Mouse (Mus musculus): ENCODE data around the gene 1810065E05Rik. TPM values are rescaled to one million over a fixed set of nuclear protein-coding genes. Genes with fewer than 3 reads are reported as not detected.

1810065E05Rik gene
- not detected in 2 replicates for polyA plus RNA-seq (2016; fragmentation: Nextera tagmentation; extraction: Ambion mirVana)

DNA sequence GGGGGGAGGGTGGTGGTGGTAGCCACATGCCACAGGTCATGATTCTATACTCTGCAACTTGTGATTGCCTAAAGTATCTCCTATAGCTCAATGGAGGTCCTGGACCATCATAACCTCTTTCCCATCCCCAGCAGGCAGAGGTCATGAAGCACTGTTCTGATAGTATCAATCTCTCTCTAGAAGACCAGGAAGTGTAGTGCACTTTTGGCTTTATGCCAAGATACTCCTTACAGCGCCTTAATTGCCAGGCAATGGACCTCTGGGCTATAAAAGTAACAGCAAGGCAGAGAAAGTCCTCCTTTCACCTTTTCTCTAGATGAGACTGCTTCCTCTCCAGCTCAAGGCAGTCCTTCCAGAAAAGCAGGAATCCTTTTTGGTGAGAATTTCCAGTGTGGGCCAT, at the start of gene 1810065E05Rik:
Gene 1810065E05Rik, plus strand, starts transcription at position 297 of the 400 bp plus-strand sequence.
- no peaks in the 10 kb centered on the region; the same call in 1 of the 2 replicates for H3K27me3 ChIP-seq (replicated peaks)
- no peaks in the 10 kb centered on the region for H3K36me3 ChIP-seq
- H3K9ac ChIP-seq = no peak within 1 kb of the TSS
- peaks cover 3% of the 10 kb centered on the region; the same call in 1 of the 2 replicates for H3K9me3 ChIP-seq (replicated peaks)
- H3K4me3 ChIP-seq = no peak within 1 kb of the TSS
- WGBS = 52% methylated on average over 1 of the region's 1 CpGs
- no peak within 1 kb of the TSS for H3K4me2 ChIP-seq
- no peak for ATAC-seq (ENCODE audit: insufficient number of reproducible peaks, low FRiP score)
- peaks cover 16% of the 10 kb centered on the region for H3K4me1 ChIP-seq (replicated peaks)
- H3K27ac ChIP-seq (ENCODE audit: poor library complexity, severe bottlenecking) = no peak within 1 kb of the TSS

DNA sequence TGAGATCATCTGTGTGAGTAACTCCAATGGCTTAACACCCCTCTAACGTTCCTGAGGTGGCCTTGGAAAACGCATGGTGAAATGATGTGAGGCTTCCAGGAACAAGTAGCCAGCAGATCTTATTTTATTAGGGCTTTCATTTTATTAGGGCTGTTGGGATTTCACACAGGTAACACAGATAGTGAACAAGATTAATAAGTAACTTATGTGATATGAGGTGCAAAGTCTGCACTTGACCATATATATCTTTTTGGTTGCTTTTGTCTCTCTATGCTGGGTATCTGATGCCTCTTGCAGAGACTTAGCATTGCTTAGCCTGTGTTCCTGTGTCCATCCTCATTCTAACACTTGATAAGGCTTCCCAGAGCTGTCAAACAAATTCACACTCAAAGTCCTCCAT, 43.6 kb upstream of the 1810065E05Rik start:
- Histone ChIP-seq H3K4me1 (replicated peaks) (no peaks in the 10 kb centered on the region), H3K27ac (ENCODE audit: poor library complexity, severe bottlenecking) (no peak overlapping the region), H3K9me3 (replicated peaks) (no peaks in the 10 kb centered on the region), H3K36me3 (no peaks in the 10 kb centered on the region), H3K4me3 (no peak overlapping the region), H3K27me3 (replicated peaks) (peaks cover 7% of the 10 kb centered on the region), H3K9ac (no peak overlapping the region), H3K4me2 (no peak overlapping the region)
- 77% methylated on average over 2 of the region's 2 CpGs for WGBS
- no peak for ATAC-seq (ENCODE audit: insufficient number of reproducible peaks, low FRiP score)

DNA sequence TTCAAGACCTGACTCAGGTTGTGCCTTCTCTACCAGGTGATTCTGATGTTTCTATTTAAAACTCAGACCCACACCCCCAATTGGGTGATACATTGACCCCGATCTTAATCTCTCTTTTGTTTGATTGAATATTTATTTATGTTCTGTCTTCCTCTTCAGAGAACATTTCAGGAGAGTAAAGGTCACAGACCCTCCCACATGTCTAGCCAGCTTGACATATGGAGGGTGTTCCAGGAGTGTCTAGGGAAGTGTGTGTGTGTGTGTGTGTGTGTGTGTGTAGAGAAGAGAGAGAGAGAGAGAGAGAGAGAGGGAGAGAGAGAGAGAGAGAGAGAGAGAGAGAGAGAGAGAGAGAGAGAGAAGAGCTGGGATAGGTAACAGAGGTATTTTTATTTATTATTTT, 43.2 kb upstream of the 1810065E05Rik start:
- no peak overlapping the region for H3K27ac ChIP-seq (ENCODE audit: poor library complexity, severe bottlenecking)
- H3K36me3 ChIP-seq = no peaks in the 10 kb centered on the region
- no peaks in the 10 kb centered on the region for H3K9me3 ChIP-seq (replicated peaks)
- peaks cover 7% of the 10 kb centered on the region for H3K27me3 ChIP-seq (replicated peaks)
- no peak overlapping the region for H3K9ac ChIP-seq
- no peak for ATAC-seq (ENCODE audit: insufficient number of reproducible peaks, low FRiP score)
- no peak overlapping the region for H3K4me2 ChIP-seq
- no peak overlapping the region for H3K4me3 ChIP-seq
- H3K4me1 ChIP-seq (replicated peaks) = no peaks in the 10 kb centered on the region
- WGBS = 66% methylated on average over 1 of the region's 1 CpGs

DNA sequence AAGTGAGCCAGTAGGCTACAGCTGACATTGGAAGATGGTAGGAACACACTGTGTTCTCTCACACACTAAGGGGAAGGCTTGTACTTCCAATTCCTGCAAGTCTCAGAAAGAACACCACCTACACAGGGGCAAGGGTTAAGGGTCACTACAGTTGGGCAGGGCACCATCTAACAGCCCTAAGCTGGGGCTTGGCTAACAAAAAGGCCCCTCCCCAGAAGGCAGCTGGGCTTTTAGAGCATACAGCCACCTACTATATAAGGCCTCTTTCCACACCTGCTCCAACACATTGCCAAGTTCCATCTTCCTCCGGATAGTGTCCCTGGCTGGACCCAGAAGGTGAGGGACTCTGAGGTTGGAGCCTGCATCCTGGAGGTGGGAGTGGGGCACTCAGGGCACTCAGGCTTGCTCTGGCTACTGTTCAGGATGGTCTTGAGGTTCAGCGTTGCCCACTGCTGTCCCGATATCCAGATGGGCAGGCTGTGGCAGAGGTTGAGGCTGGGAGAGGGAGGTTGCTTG, 42.1 kb upstream of the 1810065E05Rik start, which contains the start of gene Lypd8:
Gene Lypd8, plus strand, starts transcription at position 281 of the 516 bp plus-strand sequence.
- Histone ChIP-seq H3K4me3 (no peak within 1 kb of the TSS), H3K9me3 (replicated peaks) (no peaks in the 10 kb centered on the region), H3K27me3 (replicated peaks) (peaks cover 7% of the 10 kb centered on the region), H3K4me1 (replicated peaks) (no peaks in the 10 kb centered on the region), H3K36me3 (no peaks in the 10 kb centered on the region), H3K4me2 (no peak within 1 kb of the TSS), H3K9ac (no peak within 1 kb of the TSS), H3K27ac (ENCODE audit: poor library complexity, severe bottlenecking) (no peak within 1 kb of the TSS)
- WGBS = 79% methylated on average over 3 of the region's 3 CpGs
- ATAC-seq (ENCODE audit: insufficient number of reproducible peaks, low FRiP score) = no peak

DNA sequence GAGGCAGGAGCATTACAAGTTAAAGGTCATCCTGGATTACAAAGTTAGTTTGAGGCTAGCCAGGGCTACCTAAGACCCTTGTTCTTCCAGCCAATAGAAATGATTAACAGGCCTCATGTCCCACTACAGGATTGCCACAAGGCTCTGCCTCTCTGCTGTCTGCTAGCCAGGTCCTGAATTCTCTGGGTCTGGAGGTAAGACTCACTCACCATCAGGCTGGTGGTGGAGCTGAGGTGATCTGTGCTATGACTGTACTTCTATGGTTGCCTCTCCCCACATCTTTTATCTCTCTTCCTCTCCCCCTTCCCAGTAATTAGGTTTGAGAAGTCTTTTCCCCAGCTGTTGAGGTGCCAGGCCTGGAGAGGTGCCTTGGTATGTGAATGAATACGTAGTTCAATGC, 41.4 kb upstream of the 1810065E05Rik start:
- Histone ChIP-seq H3K4me1 (replicated peaks) (no peaks in the 10 kb centered on the region), H3K9me3 (replicated peaks) (no peaks in the 10 kb centered on the region), H3K4me3 (no peak overlapping the region), H3K9ac (no peak overlapping the region), H3K4me2 (no peak overlapping the region), H3K27ac (ENCODE audit: poor library complexity, severe bottlenecking) (no peak overlapping the region), H3K27me3 (replicated peaks) (peaks cover 7% of the 10 kb centered on the region), H3K36me3 (no peaks in the 10 kb centered on the region)
- 74% methylated on average over 1 of the region's 1 CpGs for WGBS
- no peak for ATAC-seq (ENCODE audit: insufficient number of reproducible peaks, low FRiP score)

DNA sequence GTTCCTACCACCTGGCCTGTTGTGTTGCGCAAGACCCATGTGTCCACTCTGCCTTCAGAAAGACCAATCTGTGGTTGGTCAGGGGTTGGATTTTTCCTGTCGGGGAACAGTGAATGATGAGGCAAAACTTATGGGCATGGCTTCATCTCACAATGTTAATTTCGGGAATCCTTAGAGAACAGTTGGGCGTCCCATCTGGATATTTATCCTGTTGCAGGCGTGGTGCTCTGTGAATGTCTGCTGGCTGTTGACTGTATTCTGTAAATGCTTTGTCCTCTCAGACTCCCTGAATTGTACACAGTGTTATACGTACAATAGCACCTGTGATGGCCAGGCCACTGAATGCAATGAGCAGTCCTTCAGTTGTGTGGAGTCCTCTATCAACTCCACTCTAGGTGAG, 38.4 kb upstream of the 1810065E05Rik start:
- Histone ChIP-seq H3K9ac (no peak overlapping the region), H3K4me1 (replicated peaks) (no peaks in the 10 kb centered on the region), H3K27me3 (replicated peaks) (peaks cover 7% of the 10 kb centered on the region), H3K9me3 (replicated peaks) (no peaks in the 10 kb centered on the region), H3K36me3 (no peaks in the 10 kb centered on the region), H3K4me3 (no peak overlapping the region), H3K4me2 (no peak overlapping the region), H3K27ac (ENCODE audit: poor library complexity, severe bottlenecking) (no peak overlapping the region)
- 81% methylated on average over 6 of the region's 6 CpGs for WGBS
- no peak for ATAC-seq (ENCODE audit: insufficient number of reproducible peaks, low FRiP score)

DNA sequence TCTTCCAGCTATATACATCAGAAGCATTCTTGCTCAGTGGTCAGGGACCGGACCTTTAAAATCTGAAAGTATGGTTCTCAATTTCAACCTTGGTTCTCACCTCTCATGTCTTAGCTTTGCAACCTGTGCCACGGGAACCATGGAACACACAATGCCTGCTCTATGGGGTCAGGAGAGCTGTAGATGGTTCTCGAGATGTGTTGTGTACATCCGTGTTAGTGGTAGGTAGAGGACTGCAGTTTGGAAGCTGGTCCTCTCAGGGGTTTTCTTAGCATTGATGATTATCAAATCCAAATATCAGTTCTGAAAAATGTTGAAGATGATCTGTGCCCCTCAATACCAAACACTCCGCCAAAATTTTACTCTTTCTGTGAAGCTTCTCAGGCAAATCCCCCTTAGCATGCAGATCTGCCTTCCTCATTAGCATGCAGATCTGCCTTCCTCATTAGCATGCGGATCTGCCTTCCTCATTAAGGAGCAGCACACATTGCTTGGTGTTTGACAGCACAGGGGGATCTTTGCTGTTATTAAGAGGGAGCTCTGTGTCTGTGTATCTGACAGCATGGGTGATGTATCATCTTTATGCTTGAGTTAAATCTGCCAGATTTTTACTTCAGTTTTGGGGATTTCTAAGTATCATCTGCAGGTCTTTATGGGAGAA, 20.8 kb upstream of the 1810065E05Rik start:
- no peaks in the 10 kb centered on the region for H3K9me3 ChIP-seq (replicated peaks)
- H3K4me1 ChIP-seq (replicated peaks) = peaks cover 4% of the 10 kb centered on the region; the same call in 1 of the 2 replicates
- no peak overlapping the region for H3K4me3 ChIP-seq
- H3K36me3 ChIP-seq = no peaks in the 10 kb centered on the region
- no peaks in the 10 kb centered on the region for H3K27me3 ChIP-seq (replicated peaks)
- H3K9ac ChIP-seq = no peak overlapping the region
- no peak overlapping the region for H3K4me2 ChIP-seq
- 59% methylated on average over 6 of the region's 6 CpGs for WGBS
- H3K27ac ChIP-seq (ENCODE audit: poor library complexity, severe bottlenecking) = no peak overlapping the region
- ATAC-seq (ENCODE audit: insufficient number of reproducible peaks, low FRiP score) = no peak

DNA sequence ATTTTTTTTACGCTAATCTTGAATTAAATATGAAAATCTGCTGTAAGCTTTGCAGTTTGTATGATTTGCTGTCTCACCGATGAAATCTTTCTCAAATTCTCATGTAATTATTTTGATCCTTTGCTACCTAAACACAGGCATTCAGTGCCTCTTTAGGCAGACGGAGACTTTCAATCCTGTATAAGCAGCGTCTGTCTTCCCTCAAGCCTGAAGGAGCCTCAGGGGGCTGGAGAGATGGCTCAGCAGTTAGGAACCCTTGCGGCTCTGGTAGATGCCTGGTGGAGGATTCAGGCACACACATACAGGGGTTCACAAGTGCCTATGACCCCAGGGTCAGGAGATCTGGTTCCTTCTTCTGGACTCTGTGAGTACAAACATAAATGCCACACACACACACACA, 20.3 kb upstream of the 1810065E05Rik start:
- ATAC-seq (ENCODE audit: insufficient number of reproducible peaks, low FRiP score) = no peak
- Histone ChIP-seq H3K27ac (ENCODE audit: poor library complexity, severe bottlenecking) (no peak overlapping the region), H3K4me2 (no peak overlapping the region), H3K4me1 (replicated peaks) (peaks cover 4% of the 10 kb centered on the region; the same call in 1 of the 2 replicates), H3K27me3 (replicated peaks) (no peaks in the 10 kb centered on the region), H3K9ac (no peak overlapping the region), H3K36me3 (no peaks in the 10 kb centered on the region), H3K9me3 (replicated peaks) (no peaks in the 10 kb centered on the region), H3K4me3 (no peak overlapping the region)
- WGBS = 49% methylated on average over 5 of the region's 5 CpGs

DNA sequence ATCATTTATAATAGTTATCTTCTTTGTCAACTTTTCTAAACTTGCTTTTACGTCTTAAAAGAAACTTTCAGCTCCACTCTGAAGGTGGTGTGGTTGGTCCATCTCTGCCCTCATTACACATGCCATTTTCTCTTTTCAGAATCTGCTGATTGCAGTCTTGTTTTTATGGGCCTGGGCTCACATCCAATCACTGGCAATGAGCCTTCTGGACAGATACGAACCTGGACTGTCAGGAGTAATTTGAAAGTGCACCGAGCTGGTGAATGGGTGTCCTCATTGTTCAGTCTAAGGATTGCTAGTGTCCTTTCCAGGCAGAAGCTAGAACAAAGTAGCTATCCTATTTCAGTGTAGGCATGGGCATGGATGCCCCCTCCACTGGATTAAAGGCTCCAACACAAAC, 12.8 kb upstream of the 1810065E05Rik start:
- Histone ChIP-seq H3K36me3 (no peaks in the 10 kb centered on the region), H3K27me3 (replicated peaks) (no peaks in the 10 kb centered on the region), H3K4me3 (no peak overlapping the region), H3K4me2 (no peak overlapping the region), H3K4me1 (replicated peaks) (no peaks in the 10 kb centered on the region), H3K9ac (no peak overlapping the region), H3K27ac (ENCODE audit: poor library complexity, severe bottlenecking) (no peak overlapping the region), H3K9me3 (replicated peaks) (no peaks in the 10 kb centered on the region)
- WGBS = 67% methylated on average over 3 of the region's 3 CpGs
- no peak for ATAC-seq (ENCODE audit: insufficient number of reproducible peaks, low FRiP score)

DNA sequence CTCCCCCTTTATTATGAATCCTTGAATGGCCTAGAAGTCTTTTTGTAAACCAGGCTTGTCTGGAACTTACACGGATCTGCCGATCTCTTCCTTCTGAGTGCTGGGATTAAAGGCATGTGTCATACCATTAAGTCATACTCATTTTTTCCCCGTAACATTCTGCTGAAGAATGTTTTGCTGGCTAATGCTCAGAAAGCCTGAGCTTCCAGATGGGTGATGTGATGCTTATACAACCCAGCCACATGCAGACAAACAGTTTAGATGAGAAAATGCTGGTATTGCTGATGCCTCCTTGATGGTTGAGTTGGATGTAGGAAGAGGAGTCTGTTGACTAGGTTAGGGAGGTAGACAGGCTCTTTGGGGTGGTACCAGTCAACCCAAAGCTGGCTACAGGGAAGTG, 2.6 kb upstream of the 1810065E05Rik start:
- H3K36me3 ChIP-seq = no peaks in the 10 kb centered on the region
- H3K4me2 ChIP-seq = peak overlapping the region; percentile 10; the same call in 1 of the 2 replicates
- peaks cover 16% of the 10 kb centered on the region for H3K4me1 ChIP-seq (replicated peaks)
- peaks cover 3% of the 10 kb centered on the region; the same call in 1 of the 2 replicates for H3K9me3 ChIP-seq (replicated peaks)
- no peak overlapping the region for H3K27ac ChIP-seq (ENCODE audit: poor library complexity, severe bottlenecking)
- ATAC-seq (ENCODE audit: insufficient number of reproducible peaks, low FRiP score) = no peak
- 51% methylated on average over 3 of the region's 3 CpGs for WGBS
- H3K4me3 ChIP-seq = no peak overlapping the region
- no peaks in the 10 kb centered on the region for H3K27me3 ChIP-seq (replicated peaks)
- no peak overlapping the region for H3K9ac ChIP-seq

DNA sequence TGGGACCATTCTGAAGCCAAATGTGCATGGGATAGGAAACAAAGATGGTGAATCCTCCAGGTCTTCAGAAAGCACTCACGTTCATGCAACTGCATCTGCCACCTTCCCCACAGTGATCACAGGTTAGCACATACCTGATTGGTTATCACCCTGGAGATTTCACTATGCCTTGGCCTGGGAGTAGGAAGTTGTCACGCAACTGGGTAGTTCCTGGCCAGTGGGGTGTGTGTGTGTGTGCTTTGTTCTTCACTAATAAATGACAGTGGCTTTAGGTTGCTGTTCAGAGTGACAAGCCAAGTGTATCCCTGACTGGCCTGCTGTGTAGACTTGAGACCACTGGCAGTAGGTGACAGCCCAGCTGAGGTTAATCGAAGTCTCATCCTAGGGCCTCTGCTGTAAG, 11.3 kb downstream of the 1810065E05Rik start, which contains the start of gene Gm12253:
Gene Gm12253, plus strand, starts transcription at position 301 of the 400 bp plus-strand sequence.
- H3K4me1 ChIP-seq (replicated peaks) = no peaks in the 10 kb centered on the region
- ATAC-seq (ENCODE audit: insufficient number of reproducible peaks, low FRiP score) = no peak
- H3K27me3 ChIP-seq (replicated peaks) = 0 out of 2 replicates have a peak, but pooled peaks cover 4% of the 10 kb centered on the region
- no peaks in the 10 kb centered on the region for H3K9me3 ChIP-seq (replicated peaks)
- H3K36me3 ChIP-seq = no peaks in the 10 kb centered on the region
- no peak within 1 kb of the TSS for H3K27ac ChIP-seq (ENCODE audit: poor library complexity, severe bottlenecking)
- H3K4me3 ChIP-seq = no peak within 1 kb of the TSS
- no peak within 1 kb of the TSS for H3K9ac ChIP-seq
- no peak within 1 kb of the TSS for H3K4me2 ChIP-seq
- WGBS = 74% methylated on average over 3 of the region's 3 CpGs
